Mouse (Mus musculus): ENCODE results near the gene Plekhg2. TPM values are rescaled to one million over a fixed set of nuclear protein-coding genes. Genes with fewer than 3 reads are reported as not detected.

The Plekhg2 gene
- polyA plus RNA-seq, 1 experiment from 2014 or later, result 22.4 TPM

GRCm38 (mm10) chr7:28350155-28350883, 22.1 kb downstream of the Plekhg2 start, which contains the start of gene Rps16:
Gene Rps16, plus strand, starts transcription at chr7:28350652.
- no peak for TF ChIP-seq CTCF (IDR thresholded peaks at IDR 0.05)
- TF ChIP-seq EP300 (IDR thresholded peaks at IDR 0.05), result no peak
- H3K9me3 ChIP-seq (ENCODE audit: low read length), result no peaks in the 10 kb centered on the region
- peak; percentile 97 for ATAC-seq
- WGBS, result 1% methylated on average over 44 of the region's 50 CpGs
- peak within 1 kb of the TSS; percentile 88 for H3K4me3 ChIP-seq (ENCODE audit: low read depth, low read length)
- H3K4me1 ChIP-seq (ENCODE audit: insufficient read depth, low read depth, low read length), result peaks cover 12% of the 10 kb centered on the region; the same call in 1 of the 2 replicates
- 0 out of 2 replicates have a peak, but pooled peaks cover 6% of the 10 kb centered on the region for H3K36me3 ChIP-seq (ENCODE audit: insufficient read depth, low read length)
- H3K9ac ChIP-seq (replicated peaks; ENCODE audit: low read depth), result peak within 1 kb of the TSS; percentile 96
- peak; percentile 99 for DNase-seq (ENCODE audit: low spot score)
- H3K27ac ChIP-seq (ENCODE audit: low read length), result peak within 1 kb of the TSS; percentile 90
- H3K4me2 ChIP-seq (replicated peaks; ENCODE audit: low read depth, low read length), result peak within 1 kb of the TSS; percentile 89
- no peaks in the 10 kb centered on the region for H3K27me3 ChIP-seq (replicated peaks; ENCODE audit: insufficient read depth, low read length)

DNA sequence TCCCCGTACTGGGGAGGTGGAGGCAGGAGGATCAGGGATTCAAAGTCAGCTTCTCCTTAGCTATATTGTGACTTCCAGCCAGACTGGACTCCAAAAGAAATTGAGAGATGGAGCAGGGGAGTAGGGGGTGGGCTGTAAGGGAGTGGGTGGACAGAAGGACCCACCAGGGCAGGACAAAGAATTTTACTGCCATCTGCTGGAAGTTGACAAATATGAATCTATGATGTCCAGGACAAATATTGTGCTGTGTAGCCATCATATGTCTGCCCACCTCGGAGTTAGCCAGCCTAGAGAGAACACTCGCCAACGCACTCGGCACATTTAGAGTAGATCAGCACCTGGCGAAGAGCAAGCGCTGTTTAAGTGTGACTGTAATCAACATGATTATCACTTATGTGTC, 23.8 kb downstream of the Plekhg2 start:
- Histone ChIP-seq H3K4me1 (ENCODE audit: insufficient read depth, low read depth, low read length) (peaks cover 12% of the 10 kb centered on the region; the same call in 1 of the 2 replicates), H3K9me3 (ENCODE audit: low read length) (no peaks in the 10 kb centered on the region), H3K27ac (ENCODE audit: low read length) (no peak overlapping the region), H3K4me2 (replicated peaks; ENCODE audit: low read depth, low read length) (no peak overlapping the region), H3K36me3 (ENCODE audit: insufficient read depth, low read length) (0 out of 2 replicates have a peak, but pooled peaks cover 5% of the 10 kb centered on the region), H3K27me3 (replicated peaks; ENCODE audit: insufficient read depth, low read length) (no peaks in the 10 kb centered on the region), H3K9ac (replicated peaks; ENCODE audit: low read depth) (no peak overlapping the region), H3K4me3 (ENCODE audit: low read depth, low read length) (no peak overlapping the region)
- peak; percentile 38 for TF ChIP-seq CTCF (IDR thresholded peaks at IDR 0.05)
- TF ChIP-seq EP300 (IDR thresholded peaks at IDR 0.05), result no peak
- 78% methylated on average over 7 of the region's 7 CpGs for WGBS
- ATAC-seq (no peak), DNase-seq (ENCODE audit: low spot score) (no peak)

DNA sequence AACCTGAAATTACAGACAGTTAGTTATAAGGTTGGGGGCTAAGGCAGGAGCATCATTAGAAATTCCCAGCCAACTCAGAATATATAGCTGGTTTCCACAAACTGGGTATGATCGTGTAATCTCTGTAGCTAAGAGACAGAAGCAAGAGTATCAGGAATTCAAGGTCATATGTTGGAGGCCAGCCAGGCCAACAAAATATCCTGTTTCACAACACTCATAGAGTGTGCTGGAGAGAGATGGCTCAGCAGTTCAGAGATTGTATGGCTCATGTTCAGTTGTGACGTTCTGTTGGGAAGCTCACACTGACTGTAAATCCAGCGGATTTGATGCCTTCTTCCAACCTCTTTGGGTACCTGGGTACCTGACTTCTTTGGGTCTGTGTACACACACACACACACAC, 24.7 kb downstream of the Plekhg2 start:
- DNase-seq (ENCODE audit: low spot score) (peak; percentile 82), ATAC-seq (no peak)
- WGBS, result 25% methylated on average over 3 of the region's 3 CpGs

DNA sequence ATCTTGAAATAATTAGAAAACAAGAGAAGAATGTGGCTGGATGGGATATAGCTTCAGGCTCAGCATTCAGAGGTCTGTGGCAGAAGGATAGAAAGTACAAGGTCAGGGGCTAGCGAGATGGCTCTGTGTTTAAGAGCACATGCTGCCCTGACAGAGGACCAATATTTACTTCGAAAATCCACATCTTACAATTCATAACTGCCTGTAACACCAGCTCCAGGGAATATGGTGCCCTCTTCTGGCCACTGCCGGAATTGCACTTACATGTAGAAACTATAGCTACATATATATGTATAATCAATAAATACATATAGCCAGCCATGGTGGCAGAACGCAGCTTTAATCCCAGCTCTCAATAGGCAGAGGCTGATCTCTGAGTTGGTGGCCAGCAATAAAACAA, 27.8 kb downstream of the Plekhg2 start:
- ATAC-seq, result 0 out of 2 replicates have a peak, but pooled peaks have one; percentile 16
- Histone ChIP-seq H3K36me3 (ENCODE audit: insufficient read depth, low read length) (no peaks in the 10 kb centered on the region), H3K4me1 (ENCODE audit: insufficient read depth, low read depth, low read length) (0 out of 2 replicates have a peak, but pooled peaks cover under 1% of the 10 kb centered on the region), H3K4me3 (ENCODE audit: low read depth, low read length) (no peak overlapping the region), H3K27ac (ENCODE audit: low read length) (no peak overlapping the region), H3K9me3 (ENCODE audit: low read length) (no peaks in the 10 kb centered on the region), H3K4me2 (replicated peaks; ENCODE audit: low read depth, low read length) (no peak overlapping the region), H3K9ac (replicated peaks; ENCODE audit: low read depth) (no peak overlapping the region), H3K27me3 (replicated peaks; ENCODE audit: insufficient read depth, low read length) (no peaks in the 10 kb centered on the region)
- peak; percentile 67 for DNase-seq (ENCODE audit: low spot score)
- TF ChIP-seq EP300 (IDR thresholded peaks at IDR 0.05) (no peak), CTCF (IDR thresholded peaks at IDR 0.05) (peak; percentile 91)
- WGBS, result under 1% methylated on average over 4 of the region's 4 CpGs

More for the DNA sequence above, 24.7 kb downstream of the Plekhg2 start:
- TF ChIP-seq EP300 (IDR thresholded peaks at IDR 0.05), result no peak
- TF ChIP-seq CTCF (IDR thresholded peaks at IDR 0.05), result no peak
- Histone ChIP-seq H3K4me3 (ENCODE audit: low read depth, low read length) (no peak overlapping the region), H3K27ac (ENCODE audit: low read length) (no peak overlapping the region), H3K4me2 (replicated peaks; ENCODE audit: low read depth, low read length) (no peak overlapping the region), H3K4me1 (ENCODE audit: insufficient read depth, low read depth, low read length) (peaks cover 12% of the 10 kb centered on the region; the same call in 1 of the 2 replicates), H3K9ac (replicated peaks; ENCODE audit: low read depth) (no peak overlapping the region), H3K9me3 (ENCODE audit: low read length) (no peaks in the 10 kb centered on the region), H3K27me3 (replicated peaks; ENCODE audit: insufficient read depth, low read length) (no peaks in the 10 kb centered on the region), H3K36me3 (ENCODE audit: insufficient read depth, low read length) (no peaks in the 10 kb centered on the region)

- Histone ChIP-seq H3K27me3 (replicated peaks; ENCODE audit: insufficient read depth, low read length) (no peaks in the 10 kb centered on the region), H3K9ac (replicated peaks; ENCODE audit: low read depth) (no peak overlapping the region), H3K36me3 (ENCODE audit: insufficient read depth, low read length) (no peaks in the 10 kb centered on the region), H3K4me2 (replicated peaks; ENCODE audit: low read depth, low read length) (no peak overlapping the region), H3K4me3 (ENCODE audit: low read depth, low read length) (no peak overlapping the region), H3K4me1 (ENCODE audit: insufficient read depth, low read depth, low read length) (no peaks in the 10 kb centered on the region), H3K27ac (ENCODE audit: low read length) (peak overlapping the region; percentile 45), H3K9me3 (ENCODE audit: low read length) (no peaks in the 10 kb centered on the region)
- no peak for TF ChIP-seq CTCF (IDR thresholded peaks at IDR 0.05)
- TF ChIP-seq EP300 (IDR thresholded peaks at IDR 0.05), result no peak
- ATAC-seq (no peak), DNase-seq (ENCODE audit: low spot score) (no peak)
- WGBS, result 34% methylated on average over 7 of the region's 7 CpGs
Measured at GRCm38 (mm10) chr7:28341381-28341780, 31.0 kb downstream of the Plekhg2 start.

DNA sequence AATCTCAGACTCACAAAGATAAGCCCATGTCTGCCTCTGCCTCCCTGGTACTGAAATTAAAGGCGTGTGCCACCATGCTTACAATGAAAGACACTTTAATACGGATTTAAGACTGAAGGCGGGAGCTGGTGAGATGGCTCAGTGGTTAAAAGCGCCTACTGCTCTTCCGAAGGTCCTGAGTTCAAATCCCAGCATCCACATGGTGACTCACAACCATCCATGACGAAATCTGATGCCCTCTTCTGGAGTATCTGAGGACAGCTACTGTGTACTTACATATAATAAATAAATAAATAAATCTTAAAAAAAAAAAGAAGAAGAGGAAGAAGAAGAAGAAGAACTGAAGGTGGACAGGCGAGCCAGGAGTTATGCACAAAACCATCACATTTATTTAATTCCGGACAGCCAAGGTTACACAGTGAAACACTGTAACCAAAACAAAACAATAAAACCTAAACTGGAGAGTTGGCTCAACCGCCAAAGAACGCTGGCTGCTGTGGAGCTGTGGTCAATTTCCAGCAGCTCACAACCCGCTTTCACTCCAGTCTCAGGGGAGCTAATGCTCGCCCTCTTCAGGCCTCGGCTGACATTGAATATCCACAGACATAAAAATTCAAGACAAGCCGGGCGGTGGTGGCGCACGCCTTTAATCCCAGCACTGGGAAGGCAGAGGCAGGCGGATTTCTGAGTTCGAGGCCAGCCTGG, 33.0 kb downstream of the Plekhg2 start:
- H3K27me3 ChIP-seq (replicated peaks; ENCODE audit: insufficient read depth, low read length), result no peaks in the 10 kb centered on the region
- no peaks in the 10 kb centered on the region for H3K9me3 ChIP-seq (ENCODE audit: low read length)
- H3K4me3 ChIP-seq (ENCODE audit: low read depth, low read length), result peak overlapping the region; percentile 96
- ATAC-seq, result 0 out of 2 replicates have a peak, but pooled peaks have one; percentile 8
- TF ChIP-seq EP300 (IDR thresholded peaks at IDR 0.05) (no peak), CTCF (IDR thresholded peaks at IDR 0.05) (peak; percentile 51)
- no peaks in the 10 kb centered on the region for H3K4me1 ChIP-seq (ENCODE audit: insufficient read depth, low read depth, low read length)
- no peaks in the 10 kb centered on the region for H3K36me3 ChIP-seq (ENCODE audit: insufficient read depth, low read length)
- 68% methylated on average over 19 of the region's 19 CpGs for whole genome bisulfite sequencing
- peak; percentile 71 for DNase-seq (ENCODE audit: low spot score)
- peak overlapping the region; percentile 95 for H3K27ac ChIP-seq (ENCODE audit: low read length)
- H3K9ac ChIP-seq (replicated peaks; ENCODE audit: low read depth), result peak overlapping the region; percentile 52; the same call in 1 of the 2 replicates
- peak overlapping the region; percentile 88 for H3K4me2 ChIP-seq (replicated peaks; ENCODE audit: low read depth, low read length)
